Mouse (Mus musculus) right cerebral cortex, postnatal 4 days (tissue): Measurements from ENCODE around the gene Tmc3.
A peak's percentile ranks its signal among the peaks of the same experiment; 100 is the strongest.

Experiments used
- DNase-seq: peaks from one replicate; pipeline ENCODE4 v3.0.0-alpha.2; 2022

Gene Tmc3

DNA sequence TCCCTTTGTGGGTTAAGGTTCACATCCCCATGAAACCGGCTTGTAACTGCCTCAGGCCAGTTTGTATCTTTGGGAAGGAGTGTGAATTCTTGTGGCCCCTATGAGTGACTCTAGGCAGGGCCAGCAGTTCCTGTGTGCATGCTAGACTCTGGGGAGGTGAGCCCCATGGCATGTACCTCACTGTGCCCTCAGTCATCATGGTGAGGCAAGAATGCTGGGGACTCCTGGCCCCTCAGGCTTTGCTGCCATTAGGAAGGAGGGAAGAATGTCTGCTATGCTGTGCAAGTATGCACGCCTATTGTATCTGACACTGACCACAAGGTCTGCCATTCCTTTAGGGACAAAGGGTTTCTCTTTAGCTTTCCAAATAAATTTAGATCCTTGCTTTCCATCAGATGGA, 56.4 kb downstream of the Tmc3 start:
- DNase-seq = no peak

DNA sequence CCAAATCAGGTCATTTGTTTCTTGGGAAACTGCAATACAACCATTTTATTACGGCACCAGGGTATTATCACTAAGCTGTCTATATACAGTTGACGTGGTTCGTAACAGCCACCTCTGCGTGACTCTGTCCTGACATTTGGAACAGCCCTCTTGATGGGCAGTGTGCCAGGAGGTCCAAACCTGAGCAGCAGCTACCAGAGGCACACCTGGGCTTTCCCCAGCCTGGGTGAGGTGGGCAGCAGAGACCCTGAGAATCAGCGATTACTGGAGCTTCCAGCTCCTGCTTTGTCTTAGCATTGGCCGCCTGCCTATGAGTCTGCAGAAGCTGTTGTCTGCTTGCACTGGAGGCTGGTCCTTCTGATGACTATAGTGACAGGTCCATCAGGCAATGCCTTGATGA, 58.9 kb downstream of the Tmc3 start:
- DNase-seq = no peak

DNA sequence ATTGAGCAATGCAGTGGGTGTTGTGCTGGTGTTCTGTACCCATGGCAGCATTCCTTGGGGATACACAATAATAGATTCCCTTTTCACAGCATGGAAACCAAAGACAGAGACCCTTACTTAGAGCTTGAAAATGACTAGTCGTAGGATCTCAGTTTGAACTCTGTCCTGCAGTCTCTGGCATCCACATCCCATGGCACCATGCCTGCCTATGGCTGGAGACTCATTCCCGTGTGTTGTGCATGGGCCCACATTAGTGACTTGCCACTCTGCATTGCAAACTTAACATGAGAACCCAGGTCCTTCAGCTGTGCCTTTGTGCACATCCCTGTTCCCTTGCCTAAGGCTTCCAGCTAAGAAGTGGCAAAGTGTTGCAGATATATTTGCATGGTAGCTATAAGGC, 60.0 kb downstream of the Tmc3 start:
- no peak for DNase-seq

DNA sequence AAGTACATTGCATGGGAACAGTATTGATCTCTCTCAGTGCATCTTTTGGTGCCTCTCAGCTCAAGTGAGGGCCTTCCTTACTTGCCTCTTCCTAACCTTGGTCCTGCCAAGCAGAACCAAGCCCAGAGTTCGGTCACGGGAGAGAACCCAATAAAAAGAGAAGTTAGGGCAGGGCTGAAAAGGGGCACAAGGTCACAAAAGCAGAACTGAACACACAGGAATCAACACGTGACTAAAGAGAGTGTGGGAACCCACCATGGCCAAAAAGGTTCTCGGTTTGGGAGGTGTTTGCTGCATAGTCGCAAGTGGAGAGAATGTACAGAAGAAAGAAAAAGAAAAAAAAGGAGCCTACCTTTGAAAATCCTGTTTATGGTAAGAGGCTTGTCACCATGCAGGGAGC, 60.7 kb downstream of the Tmc3 start:
- no peak for DNase-seq

DNA sequence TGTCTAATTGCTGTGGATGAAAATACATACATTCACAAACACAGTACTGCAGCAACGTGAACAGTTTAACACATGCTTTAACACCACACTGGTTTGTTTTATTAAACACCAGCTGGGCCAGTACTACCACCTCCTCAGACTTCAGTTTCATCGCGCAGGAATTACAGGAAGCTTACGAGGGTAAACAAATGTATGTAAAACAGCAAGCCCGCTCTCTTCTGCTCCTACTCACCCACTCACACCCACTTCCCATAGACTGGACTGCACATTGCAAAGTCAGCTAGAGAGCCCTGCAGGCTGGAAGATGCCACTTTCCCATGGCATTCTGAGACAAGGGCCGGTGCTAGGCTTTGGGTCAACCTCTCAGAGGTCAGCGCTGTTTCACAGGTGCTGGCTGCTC, 64.1 kb downstream of the Tmc3 start:
- DNase-seq = no peak

GRCm38 (mm10) chr7:83650638-83651037, 65.9 kb downstream of the Tmc3 start:
- no peak for DNase-seq

GRCm38 (mm10) chr7:83652498-83652897, 67.8 kb downstream of the Tmc3 start:
- no peak for DNase-seq

DNA sequence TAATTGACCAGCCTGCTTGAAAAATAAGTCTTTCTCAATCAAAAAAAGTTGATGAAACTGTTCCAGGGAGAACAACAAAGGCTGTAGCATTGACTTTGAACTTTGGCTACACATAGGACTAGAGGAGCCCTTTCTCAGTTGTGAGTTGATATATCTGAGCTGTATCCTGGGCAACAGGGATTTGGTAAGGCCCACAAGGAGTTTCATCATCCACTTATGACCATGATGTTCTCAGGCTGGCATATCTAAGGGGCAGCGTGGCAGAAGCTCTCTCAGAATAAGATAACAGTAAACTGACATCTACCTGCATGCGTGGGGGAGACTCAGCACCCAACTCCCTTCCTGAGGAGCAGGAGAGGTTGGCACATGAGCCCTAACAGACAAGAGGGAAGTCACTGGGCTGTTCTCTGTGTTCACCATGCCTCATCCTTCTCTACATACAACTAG, 68.9 kb downstream of the Tmc3 start:
- DNase-seq = no peak

DNA sequence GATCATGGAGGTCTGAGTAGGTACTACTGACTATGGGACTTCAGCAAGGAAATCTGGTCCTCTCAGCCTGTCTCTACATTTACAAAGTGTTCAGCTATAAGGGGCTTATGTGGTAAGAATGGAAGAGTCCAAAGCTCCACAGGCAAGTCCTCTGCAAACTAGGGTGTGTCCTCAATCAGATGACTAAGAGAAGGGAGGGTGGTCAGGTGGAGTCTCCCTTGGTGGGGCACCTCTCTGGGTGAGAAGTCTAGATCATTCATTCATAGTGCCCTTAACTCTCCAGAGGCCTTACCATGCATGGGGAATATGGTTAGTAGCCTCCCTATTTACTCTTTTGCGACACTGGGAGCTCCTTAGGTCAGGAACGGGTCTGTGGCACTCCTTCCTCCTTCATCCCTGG, 69.5 kb downstream of the Tmc3 start:
- no peak for DNase-seq

GRCm38 (mm10) chr7:83654938-83655630, 70.4 kb downstream of the Tmc3 start:
- DNase-seq = no peak

GRCm38 (mm10) chr7:83658716-83659115, 74.0 kb downstream of the Tmc3 start:
- no peak for DNase-seq

DNA sequence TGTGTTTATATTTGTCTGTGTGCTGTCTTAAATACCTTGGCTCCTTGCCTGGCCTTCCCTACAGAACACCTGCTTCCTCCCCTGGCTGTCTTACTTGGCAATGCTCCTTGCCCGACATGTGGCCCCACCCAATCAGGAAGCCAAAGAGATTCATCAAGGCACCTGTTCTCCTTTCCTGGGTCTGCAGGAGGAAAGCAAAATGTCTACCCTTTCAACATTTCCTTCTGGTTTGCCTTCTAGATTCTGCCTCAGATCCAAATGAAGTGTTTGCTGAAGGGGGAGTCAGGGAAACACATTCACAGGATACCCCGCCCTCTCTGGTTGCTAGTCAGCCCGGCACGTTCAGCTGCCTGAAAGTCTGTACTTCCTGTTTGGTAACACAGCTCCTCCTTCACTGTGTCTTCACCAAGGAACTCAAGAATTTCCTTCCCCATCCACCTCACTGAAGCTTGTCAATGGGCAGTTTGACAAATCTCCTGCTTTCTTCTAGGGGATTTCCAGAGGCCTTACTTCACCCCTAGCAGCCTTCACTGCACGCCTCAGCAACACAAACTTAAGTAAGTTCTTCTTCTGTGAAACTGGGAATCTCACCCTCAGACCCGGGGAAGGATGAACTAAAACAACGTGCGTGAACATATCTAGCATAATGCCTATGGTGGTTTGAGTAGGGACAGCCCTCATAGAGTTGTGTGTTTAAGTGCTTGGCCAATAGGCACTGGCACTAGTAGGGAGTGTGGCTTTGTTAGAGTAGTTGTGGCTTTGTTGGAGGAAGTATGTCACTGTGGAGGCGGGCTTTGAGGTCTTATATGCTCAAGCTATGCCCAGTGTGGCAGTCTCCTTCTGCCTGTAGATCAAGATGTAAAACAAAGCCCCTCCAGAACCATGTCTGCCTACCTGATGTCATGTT, 74.7 kb downstream of the Tmc3 start:
- no peak for DNase-seq

GRCm38 (mm10) chr7:83660273-83660691, 75.6 kb downstream of the Tmc3 start:
- no peak for DNase-seq

DNA sequence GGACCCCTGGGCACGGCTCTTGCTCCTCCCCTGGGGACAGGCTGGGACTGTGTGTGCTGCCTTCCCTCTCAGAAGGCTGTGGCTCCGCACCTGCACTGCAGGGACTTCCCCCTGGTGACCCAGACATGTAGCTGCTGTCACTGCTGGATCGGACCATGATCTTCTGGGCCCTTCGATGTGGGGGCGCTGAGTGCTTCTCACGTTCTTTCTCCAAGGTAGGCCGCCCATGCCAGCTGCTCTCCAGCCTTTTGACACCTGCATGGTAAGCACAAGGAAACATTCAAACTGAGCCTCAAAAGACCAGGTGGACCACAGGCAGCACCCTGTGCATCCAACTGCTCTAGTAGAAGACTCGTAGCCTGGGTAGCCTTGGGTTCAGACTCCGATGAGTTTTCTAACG, 76.3 kb downstream of the Tmc3 start:
- no peak for DNase-seq

GRCm38 (mm10) chr7:83661763-83662162, 77.0 kb downstream of the Tmc3 start:
- no peak for DNase-seq

DNA sequence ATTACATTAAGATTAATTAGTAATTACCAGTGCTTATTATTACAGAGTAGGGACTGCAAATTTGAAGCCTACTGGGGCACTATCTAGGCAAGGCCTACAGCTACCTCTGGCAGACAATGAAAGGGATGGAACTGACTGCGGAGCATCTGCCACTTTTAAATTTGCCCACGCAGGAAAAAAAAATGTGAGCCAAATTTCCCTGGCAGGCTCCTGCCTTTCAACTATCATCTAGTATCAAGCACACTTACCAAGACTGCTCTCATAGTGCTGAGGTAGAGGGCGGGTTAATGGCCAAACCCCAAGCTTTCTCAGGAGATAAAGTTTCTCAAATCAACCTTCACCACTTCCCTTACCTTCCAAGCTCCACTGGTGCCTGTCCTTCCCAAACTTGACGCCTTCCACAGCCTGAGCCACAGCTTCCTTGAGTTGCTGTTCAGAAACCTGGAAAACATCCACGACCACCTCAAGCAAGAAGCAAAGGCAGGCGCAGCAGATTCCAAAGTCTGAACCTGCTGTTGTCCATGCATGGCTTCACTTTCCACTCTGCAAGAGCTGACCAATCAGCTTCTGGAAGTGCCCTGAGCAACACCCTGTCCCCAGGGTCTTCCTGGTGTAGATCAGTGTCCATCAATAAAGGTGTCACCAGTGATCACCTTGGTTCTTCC, 78.1 kb downstream of the Tmc3 start:
- DNase-seq = no peak

DNA sequence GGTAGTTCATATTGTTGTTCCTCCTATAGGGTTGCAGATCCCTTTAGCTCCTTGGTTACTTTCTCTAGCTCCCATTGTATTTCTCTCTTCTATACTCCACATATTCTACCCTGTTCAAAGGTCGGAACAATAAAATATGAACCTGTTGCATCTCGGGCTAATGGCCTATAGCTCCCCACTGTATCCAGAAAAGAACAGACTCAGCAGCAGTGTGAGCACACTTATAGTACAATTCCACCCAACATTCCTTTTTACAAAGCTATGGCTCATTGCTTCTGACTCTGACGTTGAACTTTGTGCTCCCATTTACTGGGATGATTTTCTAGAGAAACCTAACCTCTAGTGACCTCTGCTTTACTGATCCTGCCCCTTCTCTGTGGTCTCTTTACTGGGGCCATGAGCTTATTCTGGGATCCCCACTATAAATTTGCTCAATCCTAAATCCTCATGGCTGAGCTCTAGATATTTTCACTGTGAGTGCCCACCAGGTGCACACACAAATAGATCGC, 81.4 kb downstream of the Tmc3 start:
- no peak for DNase-seq

DNA sequence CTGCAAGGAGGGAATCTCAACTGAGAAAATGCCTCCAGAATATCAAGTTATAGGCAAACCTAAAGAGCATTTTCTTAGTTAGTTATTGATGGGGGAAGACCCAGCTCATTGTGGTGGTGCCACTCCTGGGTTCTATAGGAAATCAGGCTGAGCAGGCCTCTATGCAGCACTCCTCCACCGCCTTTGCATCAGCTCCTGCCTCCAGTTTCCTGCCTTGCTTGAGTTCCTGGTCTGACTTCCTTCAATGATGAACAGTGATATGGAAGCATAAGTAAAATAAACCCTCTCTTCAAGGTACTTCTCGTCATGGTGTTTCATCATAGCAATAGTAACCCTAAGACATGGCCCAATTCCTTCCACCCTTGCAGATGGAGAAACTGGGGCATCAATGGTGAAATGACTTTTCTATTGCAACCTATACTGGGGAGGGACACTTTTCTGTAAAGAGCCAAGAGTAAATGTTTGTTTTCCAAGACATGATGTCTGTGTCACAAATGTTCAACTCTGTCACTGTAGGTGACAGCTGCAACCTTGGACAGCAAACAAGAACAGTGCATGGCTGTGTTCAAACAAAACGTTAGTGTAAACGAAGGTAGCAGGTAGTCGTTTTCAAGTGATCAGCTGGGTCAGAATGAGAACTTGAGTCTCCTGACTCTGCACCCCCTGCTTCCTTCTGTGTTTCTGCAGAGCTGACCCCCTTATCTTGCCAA, 83.4 kb downstream of the Tmc3 start:
- DNase-seq = no peak

- DNase-seq = peak; percentile 66
Observed at GRCm38 (mm10) chr7:83668724-83669123, 84.0 kb downstream of the Tmc3 start.

DNA sequence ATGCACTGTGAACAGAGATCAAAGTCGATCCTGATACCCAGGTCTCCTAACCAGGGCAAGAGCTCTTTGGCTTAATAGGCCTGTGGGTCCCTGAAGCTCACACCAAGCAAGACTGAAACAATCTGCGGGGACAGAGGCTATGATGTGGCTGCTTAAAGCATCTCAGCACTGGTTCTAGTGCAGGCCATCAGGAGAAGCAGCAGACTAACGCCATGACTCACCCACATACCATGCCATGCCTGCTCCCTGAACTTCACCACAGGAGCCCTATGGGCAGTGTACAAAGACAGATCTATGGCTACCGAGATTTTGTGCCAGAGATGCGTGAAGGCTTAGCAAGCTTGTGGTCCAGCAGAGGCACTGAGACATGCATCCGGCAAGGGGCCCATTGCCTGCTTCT, 86.8 kb downstream of the Tmc3 start:
- DNase-seq = no peak
